Mouse (Mus musculus) ES-Bruce4 (cell line): Measurements from ENCODE around the gene Ift46. TPM values are rescaled to one million over a fixed set of nuclear protein-coding genes. Genes with fewer than 3 reads are reported as not detected.

Experiments
- H3K27ac ChIP-seq: 2 replicates; pipeline ENCODE4 v1.5.1; 2012; ENCODE audit warnings: low read length, inconsistent platforms; ENCODE audit not compliant: insufficient read depth
- H3K27me3 ChIP-seq: 2 replicates; pipeline ENCODE4 v1.6.1; 2012; ENCODE audit warnings: mild to moderate bottlenecking, low read length, inconsistent platforms; ENCODE audit not compliant: control insufficient read depth, poor library complexity, insufficient read depth, severe bottlenecking
- H3K36me3 ChIP-seq: 2 replicates; pipeline ENCODE4 v1.6.1; 2012; ENCODE audit warnings: inconsistent platforms, mild to moderate bottlenecking, low read length, moderate library complexity; ENCODE audit not compliant: control insufficient read depth, poor library complexity, insufficient read depth, severe bottlenecking
- H3K4me1 ChIP-seq: one replicate; pipeline ENCODE4 v1.8.1; 2011; ENCODE audit warnings: low read length; ENCODE audit not compliant: control insufficient read depth, insufficient read depth
- H3K4me3 ChIP-seq: 2 replicates; pipeline ENCODE4 v1.5.1; 2011; ENCODE audit warnings: low read depth, mild to moderate bottlenecking, low read length
- H3K9ac ChIP-seq: 2 replicates; pipeline ENCODE4 v1.6.1; 2012; ENCODE audit warnings: low read depth, mild to moderate bottlenecking, inconsistent platforms; ENCODE audit not compliant: poor library complexity, severe bottlenecking
- H3K9me3 ChIP-seq: replicated peaks from 2 replicates; pipeline ENCODE4 v1.6.1; 2012; ENCODE audit warnings: mild to moderate bottlenecking, low read length, inconsistent platforms; ENCODE audit not compliant: control insufficient read depth, poor library complexity, insufficient read depth, severe bottlenecking
- CTCF ChIP-seq: IDR thresholded peaks from one replicate; pipeline ENCODE4 v1.8.1; 2011; ENCODE audit warnings: low read depth, low read length
- EP300 ChIP-seq: IDR thresholded peaks from 2 replicates; pipeline ENCODE4 v1.6.1; 2011; ENCODE audit warnings: low read depth, low read length; ENCODE audit not compliant: insufficient read depth
- POLR2A ChIP-seq: IDR thresholded peaks from one replicate; pipeline ENCODE4 v1.8.1; 2011; ENCODE audit warnings: low read length; ENCODE audit not compliant: insufficient read depth
- polyA plus RNA-seq: library from polyadenylated mRNA; stranded (reverse); fragments of >200 nt; gene quantifications from 2 replicates; pipeline ENCODE4 v1.2.4, GENCODE M21; 2011; ENCODE audit warnings: low read depth; ENCODE audit not compliant: missing spikeins, insufficient read depth, insufficient read length

The Ift46 gene
- polyA plus RNA-seq, 1 experiment = 336 TPM

DNA sequence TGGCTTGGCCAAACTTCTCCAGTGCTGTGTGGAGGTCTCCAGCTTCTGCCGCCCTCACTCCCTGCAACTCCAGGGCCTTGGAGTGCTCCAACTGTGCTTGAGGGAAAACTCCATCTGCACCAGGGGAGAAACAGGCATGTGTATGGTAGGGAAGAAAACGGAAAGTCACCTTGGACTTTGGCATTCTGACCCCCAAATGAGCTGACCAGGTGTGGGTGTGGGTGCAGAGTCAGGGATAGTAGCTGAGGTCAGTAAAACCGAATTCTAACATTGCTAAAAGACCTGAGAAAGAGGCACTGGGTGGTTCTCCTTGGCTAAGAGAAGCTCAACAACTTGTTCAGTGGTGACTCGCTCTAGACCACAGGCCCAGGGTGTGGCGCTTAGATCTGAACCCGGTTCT is 34.0 kb downstream of the Ift46 start:
- Histone ChIP-seq H3K4me3 (no peak overlapping the region), H3K36me3 (peaks cover 2% of the 10 kb centered on the region; the same call in 1 of the 2 replicates), H3K27me3 (no peaks in the 10 kb centered on the region), H3K27ac (no peak overlapping the region), H3K9me3 (no peaks in the 10 kb centered on the region), H3K4me1 (no peaks in the 10 kb centered on the region), H3K9ac (no peak overlapping the region)
- TF ChIP-seq EP300 = no peak
- TF ChIP-seq POLR2A = no peak
- no peak for TF ChIP-seq CTCF

DNA sequence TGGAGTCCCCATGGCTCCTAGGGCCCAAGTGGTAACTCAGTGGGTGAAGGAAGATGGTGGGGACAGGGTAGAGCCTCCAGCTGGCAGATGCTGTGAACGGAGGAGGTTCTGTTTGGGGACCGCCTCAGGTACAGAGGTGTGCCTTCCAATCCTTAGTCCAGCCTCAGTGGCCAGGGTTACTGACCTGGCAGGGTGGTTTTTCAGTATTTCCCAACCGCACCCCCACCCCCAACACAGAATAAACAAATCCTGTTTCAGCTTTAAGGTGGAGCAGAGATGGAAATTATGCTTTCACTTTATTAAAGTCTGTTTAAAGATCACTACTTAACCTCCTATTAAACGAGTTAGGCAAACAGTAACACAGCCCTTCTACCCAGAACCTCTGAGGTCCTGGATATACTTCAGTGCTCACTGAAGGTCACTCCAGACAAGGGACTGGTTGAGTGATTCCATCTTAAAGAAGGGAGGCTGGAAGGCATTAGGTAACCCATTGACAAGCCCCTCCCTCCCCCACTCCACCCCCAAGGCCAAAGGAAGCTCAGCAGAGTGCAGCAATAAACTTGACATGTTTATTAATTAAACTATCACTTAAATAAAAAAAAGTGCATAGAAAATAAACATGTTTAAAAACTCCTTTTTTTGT is 35.2 kb downstream of the Ift46 start, which contains the start of gene Ttc36:
Gene Ttc36, minus strand, starts transcription at position 265 of the 643 bp plus-strand sequence.
- no peak within 1 kb of the TSS for H3K27ac ChIP-seq

DNA sequence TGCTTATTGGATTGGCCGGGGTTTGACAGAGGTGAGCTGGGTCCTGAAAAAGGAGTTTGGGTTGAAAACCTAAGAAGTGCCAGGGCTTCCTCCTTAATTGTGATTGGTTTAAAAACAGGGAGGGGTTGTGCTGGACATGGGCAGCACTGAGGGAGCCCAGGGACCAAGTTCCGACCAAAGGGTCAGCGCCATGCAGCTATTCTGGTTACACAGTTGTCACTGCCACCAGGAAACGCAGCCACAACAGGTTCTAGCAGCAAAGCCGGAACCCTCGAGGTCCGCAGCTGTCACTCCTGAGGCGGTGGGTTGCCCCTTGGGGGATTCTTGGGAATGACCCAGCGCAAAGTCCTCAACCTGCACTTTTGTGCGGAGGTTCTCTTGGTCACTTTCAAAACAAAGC is 37.0 kb downstream of the Ift46 start:
- H3K27ac ChIP-seq = no peak overlapping the region
- H3K4me3 ChIP-seq = no peak overlapping the region
- no peaks in the 10 kb centered on the region for H3K4me1 ChIP-seq
- H3K9ac ChIP-seq = no peak overlapping the region
- no peak for TF ChIP-seq POLR2A
- TF ChIP-seq EP300 = no peak
- TF ChIP-seq CTCF = no peak
- no peaks in the 10 kb centered on the region for H3K9me3 ChIP-seq
- H3K27me3 ChIP-seq = no peaks in the 10 kb centered on the region
- H3K36me3 ChIP-seq = peaks cover 28% of the 10 kb centered on the region

More for the DNA sequence above, 35.2 kb downstream of the Ift46 start, which contains the start of gene Ttc36:
- Histone ChIP-seq H3K9me3 (no peaks in the 10 kb centered on the region), H3K27me3 (no peaks in the 10 kb centered on the region), H3K4me1 (no peaks in the 10 kb centered on the region), H3K36me3 (peaks cover 11% of the 10 kb centered on the region), H3K9ac (no peak within 1 kb of the TSS), H3K4me3 (no peak within 1 kb of the TSS)
- no peak for TF ChIP-seq CTCF
- TF ChIP-seq EP300 = no peak
- no peak for TF ChIP-seq POLR2A

DNA sequence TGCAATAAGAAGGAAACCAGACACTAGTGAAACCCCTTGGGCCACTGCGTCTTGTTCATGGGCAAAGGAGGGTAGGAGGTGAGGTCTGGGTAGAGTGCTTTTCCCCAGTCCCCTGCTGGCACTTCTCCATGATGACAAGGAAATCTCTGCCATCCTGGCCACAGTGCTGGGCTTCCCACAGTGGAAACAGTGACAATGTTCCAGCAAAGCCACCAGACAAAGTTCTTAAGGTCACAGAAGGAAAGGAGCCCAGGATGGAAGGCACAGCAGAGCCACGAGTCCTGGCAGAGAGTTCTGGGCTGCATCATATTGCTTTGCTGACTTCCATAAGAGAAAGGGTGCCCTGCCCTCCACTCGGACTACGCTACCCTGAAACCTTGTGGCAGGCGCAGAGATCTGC is 37.8 kb downstream of the Ift46 start:
- TF ChIP-seq EP300 = no peak
- TF ChIP-seq CTCF = no peak
- no peak for TF ChIP-seq POLR2A
- Histone ChIP-seq H3K4me3 (no peak overlapping the region), H3K9ac (no peak overlapping the region), H3K9me3 (no peaks in the 10 kb centered on the region), H3K4me1 (no peaks in the 10 kb centered on the region), H3K27me3 (no peaks in the 10 kb centered on the region), H3K36me3 (peaks cover 33% of the 10 kb centered on the region), H3K27ac (no peak overlapping the region)

DNA sequence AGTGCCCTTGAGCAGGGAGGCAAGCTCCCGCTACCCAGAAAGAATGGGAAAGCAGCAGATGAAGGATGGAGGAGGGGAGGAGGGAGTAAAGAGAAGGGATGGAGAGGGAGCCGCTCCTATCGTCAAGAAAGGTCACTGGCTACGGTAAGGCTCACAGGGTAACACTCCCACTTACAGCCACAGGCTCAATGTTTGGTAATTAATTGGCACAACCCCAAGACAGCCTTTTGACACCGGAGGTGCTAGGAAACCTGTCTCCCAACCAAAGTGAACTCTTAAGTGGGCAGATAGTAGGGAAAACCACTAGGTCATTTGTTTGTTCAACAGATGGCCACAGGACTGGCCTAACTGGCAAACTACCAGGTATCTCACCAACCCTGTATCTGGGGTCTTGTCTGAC is 39.4 kb downstream of the Ift46 start:
- Histone ChIP-seq H3K27ac (no peak overlapping the region), H3K27me3 (no peaks in the 10 kb centered on the region), H3K4me1 (no peaks in the 10 kb centered on the region), H3K4me3 (no peak overlapping the region), H3K36me3 (peaks cover 44% of the 10 kb centered on the region), H3K9ac (no peak overlapping the region), H3K9me3 (no peaks in the 10 kb centered on the region)
- TF ChIP-seq POLR2A (no peak), CTCF (no peak), EP300 (no peak)

DNA sequence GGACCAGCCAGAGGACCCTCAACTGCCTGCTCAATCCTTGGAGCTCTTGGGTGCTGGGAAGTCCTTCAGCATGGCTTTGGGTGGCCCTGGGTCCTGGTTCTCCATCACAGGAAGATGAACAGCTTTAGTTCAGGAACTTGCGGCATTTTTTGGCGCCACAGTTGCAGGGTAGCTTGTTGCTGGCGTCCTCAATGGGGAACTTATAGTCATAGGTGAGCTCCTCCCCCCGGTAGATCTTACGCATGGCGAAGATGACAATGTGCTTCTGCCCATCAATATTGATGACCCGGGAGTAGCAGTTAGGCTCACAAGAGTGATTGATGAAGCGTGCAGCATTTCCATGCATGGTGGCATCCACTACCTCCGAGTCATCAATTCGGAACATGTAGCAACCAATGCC is 40.1 kb downstream of the Ift46 start:
- Histone ChIP-seq H3K4me1 (no peaks in the 10 kb centered on the region), H3K9ac (no peak overlapping the region), H3K27me3 (no peaks in the 10 kb centered on the region), H3K27ac (no peak overlapping the region), H3K9me3 (no peaks in the 10 kb centered on the region), H3K36me3 (peaks cover 50% of the 10 kb centered on the region), H3K4me3 (no peak overlapping the region)
- TF ChIP-seq EP300 (no peak), CTCF (no peak), POLR2A (no peak)
